Mouse (Mus musculus) spleen, adult 2 months (tissue): Measurements from ENCODE around the gene Surf2. TPM values are rescaled to one million over a fixed set of nuclear protein-coding genes. Genes with fewer than 3 reads are reported as not detected.

ENCODE experiments used
- DNase-seq, 2 experiments: peaks; one replicate each; pipeline versions ENCODE4 v3.0.0 to v3.0.0-alpha.2; 2012 to 2021; ENCODE audit warnings: low spot score in 2 of 2, low read depth in 1 of 2
- H3K27ac ChIP-seq: fragments of 200-500 bp; 2 replicates; pipeline ENCODE4 v1.5.1; 2012; ENCODE audit warnings: low read length, inconsistent platforms; ENCODE audit not compliant: insufficient read depth
- H3K27me3 ChIP-seq: fragments of 200-500 bp; 2 replicates; pipeline ENCODE4 v1.6.1; 2012; ENCODE audit warnings: mild to moderate bottlenecking, moderate library complexity, low read length, inconsistent platforms; ENCODE audit not compliant: control insufficient read depth, insufficient read depth
- H3K36me3 ChIP-seq: fragments of 200-500 bp; 2 replicates; pipeline ENCODE4 v1.6.1; 2012; ENCODE audit warnings: mild to moderate bottlenecking, low read length, inconsistent platforms; ENCODE audit not compliant: control insufficient read depth, insufficient read depth
- H3K4me1 ChIP-seq: fragments of 200-500 bp; 2 replicates; pipeline ENCODE4 v1.6.1; 2011; ENCODE audit warnings: inconsistent platforms; ENCODE audit not compliant: control insufficient read depth, insufficient read depth, insufficient read length
- H3K4me3 ChIP-seq: fragments of 200-500 bp; 2 replicates; pipeline ENCODE4 v1.5.1; 2011; ENCODE audit warnings: mild to moderate bottlenecking, inconsistent platforms; ENCODE audit not compliant: insufficient read depth, insufficient read length; ENCODE audit errors: extremely low read depth
- CTCF ChIP-seq: fragments of 200-500 bp; IDR thresholded peaks from 2 replicates; pipeline ENCODE4 v1.5.1; 2011; ENCODE audit warnings: mild to moderate bottlenecking, inconsistent platforms; ENCODE audit not compliant: insufficient read depth, insufficient read length, insufficient replicate concordance; ENCODE audit errors: extremely low read depth
- POLR2A ChIP-seq: fragments of 200-500 bp; IDR thresholded peaks from 2 replicates; pipeline ENCODE4 v1.6.1; 2011; ENCODE audit warnings: low read depth, low read length, inconsistent platforms
- WGBS: fragments of 180-500 bp; shearing (Covaris S2); methylation state at CpG from one replicate; pipeline ENCODE4 v1.1.7; 2018; 5-methylcytosine and 5-hydroxymethylcytosine counted together
- polyA plus RNA-seq: library from polyadenylated mRNA; depleted of rRNA; stranded (reverse); fragments of >200 nt; gene quantifications from 2 replicates; pipeline ENCODE4 v1.2.3, GENCODE M21; 2012

The Surf2 gene
- polyA plus RNA-seq, 1 experiment, result 19.1 TPM

DNA sequence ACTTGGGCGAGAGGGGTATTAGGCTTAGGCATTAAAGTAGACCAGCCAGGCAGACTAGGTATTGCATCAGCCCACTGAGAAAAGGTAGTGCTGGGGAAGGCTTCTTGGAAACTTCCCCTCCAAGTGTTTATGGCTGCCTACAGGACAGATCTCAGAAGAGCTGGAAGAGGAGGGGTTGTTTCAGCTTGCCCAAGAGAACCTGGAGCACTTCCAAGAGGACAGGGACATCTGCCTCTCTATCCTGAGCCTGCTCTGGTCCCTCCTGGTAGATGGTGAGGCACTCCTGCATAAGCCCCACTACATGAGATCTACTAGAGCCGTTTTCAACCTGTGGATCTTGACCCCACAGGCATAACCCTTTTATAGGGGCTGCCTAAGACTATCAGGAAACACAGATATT is 34.2 kb downstream of the Surf2 start:
- Histone ChIP-seq H3K4me3 (no peak overlapping the region), H3K27ac (no peak overlapping the region), H3K4me1 (no peaks in the 10 kb centered on the region), H3K36me3 (peaks cover 28% of the 10 kb centered on the region), H3K27me3 (no peaks in the 10 kb centered on the region)
- no peak for TF ChIP-seq POLR2A
- TF ChIP-seq CTCF, result no peak
- DNase-seq, result no peak
- WGBS, result 83% methylated on average over 2 of the region's 2 CpGs

GRCm38 (mm10) chr2:26951346-26951905 is 35.3 kb downstream of the Surf2 start:
- WGBS, result 88% methylated on average over 8 of the region's 8 CpGs
- Histone ChIP-seq H3K27ac (no peak overlapping the region), H3K36me3 (peaks cover 34% of the 10 kb centered on the region), H3K4me3 (no peak overlapping the region), H3K27me3 (no peaks in the 10 kb centered on the region), H3K4me1 (no peaks in the 10 kb centered on the region)
- DNase-seq, result no peak
- TF ChIP-seq CTCF (no peak), POLR2A (no peak)

GRCm38 (mm10) chr2:26952193-26952592 is 36.0 kb downstream of the Surf2 start:
- no peak for DNase-seq
- 85% methylated on average over 4 of the region's 4 CpGs for WGBS
- H3K4me1 ChIP-seq, result no peaks in the 10 kb centered on the region
- TF ChIP-seq CTCF (no peak), POLR2A (no peak)
- no peak overlapping the region for H3K27ac ChIP-seq
- H3K36me3 ChIP-seq, result peaks cover 36% of the 10 kb centered on the region
- no peaks in the 10 kb centered on the region for H3K27me3 ChIP-seq
- no peak overlapping the region for H3K4me3 ChIP-seq

DNA sequence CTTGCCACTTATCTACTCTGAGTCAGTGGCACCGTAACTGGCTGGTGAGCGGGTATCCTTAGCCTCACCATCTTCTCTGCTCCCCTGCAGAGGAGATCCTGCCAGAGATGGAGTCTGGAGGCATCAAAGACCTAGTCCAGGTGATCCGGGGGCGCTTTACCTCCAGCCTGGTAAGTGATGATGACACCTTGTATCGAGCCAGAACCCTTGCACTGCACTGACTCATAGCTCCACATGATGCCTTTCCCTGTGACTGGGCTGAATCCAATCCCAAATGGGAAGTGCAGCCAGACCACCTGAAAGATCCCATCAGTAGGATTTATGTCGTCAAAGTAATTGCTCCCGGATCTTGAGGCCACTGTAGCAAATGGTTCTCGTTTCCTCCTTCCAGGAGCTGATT is 36.7 kb downstream of the Surf2 start:
- DNase-seq, result no peak
- TF ChIP-seq POLR2A (no peak), CTCF (no peak)
- H3K4me1 ChIP-seq, result no peaks in the 10 kb centered on the region
- peaks cover 42% of the 10 kb centered on the region for H3K36me3 ChIP-seq
- 91% methylated on average over 8 of the region's 8 CpGs for WGBS
- H3K4me3 ChIP-seq, result no peak overlapping the region
- H3K27me3 ChIP-seq, result no peaks in the 10 kb centered on the region
- H3K27ac ChIP-seq, result no peak overlapping the region

- no peak for TF ChIP-seq POLR2A
- no peak for TF ChIP-seq CTCF
- 83% methylated on average over 2 of the region's 2 CpGs for WGBS
- no peak overlapping the region for H3K4me3 ChIP-seq
- H3K36me3 ChIP-seq, result peaks cover 56% of the 10 kb centered on the region
- no peaks in the 10 kb centered on the region for H3K27me3 ChIP-seq
- H3K27ac ChIP-seq, result no peak overlapping the region
- H3K4me1 ChIP-seq, result no peaks in the 10 kb centered on the region
- no peak for DNase-seq
Measured at GRCm38 (mm10) chr2:26954735-26955395, 38.7 kb downstream of the Surf2 start.

DNA sequence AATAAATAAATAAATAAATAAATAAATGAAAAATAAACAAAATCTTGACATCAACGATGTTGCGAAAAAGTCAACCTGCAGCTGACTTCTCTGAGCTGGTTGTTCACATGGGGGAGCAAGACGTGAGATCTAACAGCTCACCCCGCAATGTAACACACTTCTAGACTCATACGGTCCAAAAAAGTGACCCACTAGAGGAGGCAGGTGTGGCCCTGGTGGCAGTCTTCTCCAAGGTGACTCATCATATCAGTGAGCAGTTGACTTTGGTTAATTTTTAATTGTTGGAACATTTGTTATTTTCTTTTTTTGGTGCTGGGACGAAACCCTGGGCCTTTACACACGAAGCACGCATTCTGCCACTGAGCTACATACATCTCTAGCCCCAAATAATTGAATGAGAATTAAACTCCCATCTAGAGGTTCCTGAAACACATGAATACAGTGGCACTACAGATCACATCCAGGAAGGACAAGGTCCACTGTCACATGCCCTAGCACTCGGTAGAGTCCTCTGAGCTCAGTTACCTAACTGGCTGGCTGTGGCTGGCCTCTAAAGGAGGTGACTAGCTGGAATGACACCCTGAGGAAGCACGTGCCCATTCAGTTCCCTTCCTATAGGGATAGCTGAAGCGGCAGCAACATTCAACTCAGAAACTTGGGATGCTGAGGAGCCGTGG is 40.8 kb downstream of the Surf2 start:
- H3K36me3 ChIP-seq, result peaks cover 54% of the 10 kb centered on the region
- TF ChIP-seq POLR2A (no peak), CTCF (no peak)
- WGBS, result 94% methylated on average over 12 of the region's 12 CpGs
- DNase-seq, result no peak
- H3K27me3 ChIP-seq, result no peaks in the 10 kb centered on the region
- H3K4me3 ChIP-seq, result no peak overlapping the region
- H3K4me1 ChIP-seq, result no peaks in the 10 kb centered on the region
- H3K27ac ChIP-seq, result no peak overlapping the region

DNA sequence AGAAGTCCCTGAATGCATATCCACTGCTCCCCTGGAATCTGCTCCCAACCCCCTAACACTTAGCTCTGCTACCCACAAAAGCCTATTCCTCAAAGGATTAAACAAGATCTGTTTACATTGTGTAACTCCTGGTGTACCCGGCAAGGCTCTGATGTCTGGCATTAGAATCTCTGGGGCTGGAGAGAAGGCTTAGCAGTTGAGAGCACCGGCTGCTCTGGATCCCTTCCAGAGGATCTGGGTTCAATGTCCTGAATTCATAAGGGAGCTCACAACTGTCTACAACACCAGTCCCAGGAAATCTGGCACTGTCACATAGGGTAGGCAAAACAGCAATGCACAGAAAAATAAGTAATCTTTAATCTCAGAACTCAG is 41.3 kb downstream of the Surf2 start:
- TF ChIP-seq POLR2A, result no peak
- TF ChIP-seq CTCF, result no peak
- WGBS, result 96% methylated on average over 2 of the region's 2 CpGs
- no peaks in the 10 kb centered on the region for H3K27me3 ChIP-seq
- H3K4me1 ChIP-seq, result no peaks in the 10 kb centered on the region
- H3K4me3 ChIP-seq, result no peak overlapping the region
- H3K36me3 ChIP-seq, result peaks cover 54% of the 10 kb centered on the region
- no peak for DNase-seq
- H3K27ac ChIP-seq, result no peak overlapping the region
